In genomic region chr16:21274012-21274528, GRCm38 (mm10) we compare ENCODE assay signal across 10 mouse cellular contexts.
DNase-seq lines count a peak whose midpoint lies in the region; ATAC-seq and TF ChIP-seq lines count a peak whose summit lies in the region.
"Had no signal": no experiment of that assay in that cellular context is flagged by ENCODE, and none has a peak within 500 bp of the region (broad histone marks: within the 10 kb centered on the region; RNA-seq: fewer than 3 reads in every experiment).

No protein-coding gene starts in this region.

- H3K36me3 ChIP-seq in lung, embryonic 16.5 days (ENCODE audit: control insufficient read depth, insufficient read depth, low read length): no peaks in the 10 kb centered on the region
- no peaks in the 10 kb centered on the region for H3K36me3 ChIP-seq in forebrain, postnatal 0 days (ENCODE audit: insufficient read depth)
- peaks cover 3% of the 10 kb centered on the region; the same call in 1 of the 2 replicates for H3K36me3 ChIP-seq in limb, embryonic 10.5 days
- H3K36me3 ChIP-seq in stomach, embryonic 16.5 days (ENCODE audit: control insufficient read depth, insufficient read depth, low read length): no peaks in the 10 kb centered on the region

- TF ChIP-seq CTCF in forebrain, postnatal 0 days (IDR thresholded peaks at IDR 0.05; ENCODE audit: low read depth): no peak
- no peak for TF ChIP-seq CTCF in left cerebral cortex, adult 2 months (IDR thresholded peaks at IDR 0.05)

- H3K4me1 ChIP-seq in lung, embryonic 16.5 days (replicated peaks; ENCODE audit: control insufficient read depth, insufficient read depth, low read length): peaks cover 30% of the 10 kb centered on the region
- H3K4me1 ChIP-seq in forebrain, postnatal 0 days (ENCODE audit: insufficient read depth): peaks cover 5% of the 10 kb centered on the region; the same call in 1 of the 2 replicates
- peaks cover 64% of the 10 kb centered on the region for H3K4me1 ChIP-seq in limb, embryonic 10.5 days
- peaks cover 28% of the 10 kb centered on the region for H3K4me1 ChIP-seq in stomach, embryonic 16.5 days (ENCODE audit: control insufficient read depth, insufficient read depth, low read length)

- H3K9ac ChIP-seq in lung, embryonic 16.5 days (ENCODE audit: low read length): peak overlapping the region; percentile 22; the same call in 1 of the 2 replicates
- no peak overlapping the region for H3K9ac ChIP-seq in forebrain, postnatal 0 days
- 0 out of 2 replicates have a peak overlapping the region, but pooled peaks have one; percentile 17 for H3K9ac ChIP-seq in stomach, embryonic 16.5 days (ENCODE audit: low read length)

- no peak for DNase-seq in lung, postnatal 25 days (ENCODE audit: low spot score)
- DNase-seq in forebrain, postnatal 0 days: peak; percentile 39
- DNase-seq in limb, embryonic 10.5 days (ENCODE audit: low spot score): peak; percentile 65
- DNase-seq in thymus, adult 18-20 months: no peak
- no peak for DNase-seq in left cerebral cortex, adult 2 months (ENCODE audit: extremely low spot score in 1 of 2, low spot score in 2 of 2)
- no peak for DNase-seq in B cell, adult 2 months
- DNase-seq: cerebellum, adult 18-20 months had no signal

- intact Hi-C loops in left cerebral cortex, adult 2 months (cut with DNase I): no loop called here

- H3K9me3 ChIP-seq in lung, embryonic 16.5 days (ENCODE audit: control insufficient read depth, low read length): 0 out of 2 replicates have a peak, but pooled peaks cover 2% of the 10 kb centered on the region
- H3K9me3 ChIP-seq in forebrain, postnatal 0 days (ENCODE audit: low read length): no peaks in the 10 kb centered on the region
- peaks cover 2% of the 10 kb centered on the region; the same call in 1 of the 2 replicates for H3K9me3 ChIP-seq in limb, embryonic 10.5 days (replicated peaks)
- H3K9me3 ChIP-seq in stomach, embryonic 16.5 days (replicated peaks; ENCODE audit: control insufficient read depth, low read length): no peaks in the 10 kb centered on the region

- ATAC-seq in lung, embryonic 16.5 days (ENCODE audit: low read depth): peak; percentile 64
- peak; percentile 89 for ATAC-seq in forebrain, postnatal 0 days
- peak; percentile 53; the same call in 1 of the 2 replicates for ATAC-seq in stomach, embryonic 16.5 days (ENCODE audit: insufficient read depth, low FRiP score)

- no peak overlapping the region for H3K4me3 ChIP-seq in lung, embryonic 16.5 days (ENCODE audit: low read length)
- no peak overlapping the region for H3K4me3 ChIP-seq in forebrain, postnatal 0 days (ENCODE audit: low read depth, low read length)
- H3K4me3 ChIP-seq in limb, embryonic 10.5 days: 0 out of 2 replicates have a peak overlapping the region, but pooled peaks have one; percentile 2
- H3K4me3 ChIP-seq in stomach, embryonic 16.5 days (replicated peaks; ENCODE audit: low read length): no peak overlapping the region
- no peak overlapping the region for H3K4me3 ChIP-seq in left cerebral cortex, adult 2 months
- H3K4me3 ChIP-seq: megakaryocyte, embryonic 14.5 days had no signal

- H3K27ac ChIP-seq in lung, embryonic 16.5 days (ENCODE audit: low read length): peak overlapping the region; percentile 58
- no peak overlapping the region for H3K27ac ChIP-seq in forebrain, postnatal 0 days (ENCODE audit: low read depth, low read length)
- H3K27ac ChIP-seq in limb, embryonic 10.5 days: peak overlapping the region; percentile 87
- H3K27ac ChIP-seq in stomach, embryonic 16.5 days (ENCODE audit: low read length): peak overlapping the region; percentile 47; the same call in 1 of the 2 replicates
- no peak overlapping the region for H3K27ac ChIP-seq in left cerebral cortex, adult 2 months

- H3K4me2 ChIP-seq in lung, embryonic 16.5 days (ENCODE audit: low read depth, low read length): no peak overlapping the region
- H3K4me2 ChIP-seq in forebrain, postnatal 0 days (ENCODE audit: low read depth): no peak overlapping the region
- H3K4me2 ChIP-seq in stomach, embryonic 16.5 days (ENCODE audit: low read depth, low read length): no peak overlapping the region

- WGBS in lung, embryonic 16.5 days: 0% methylated on average over 2 of the region's 2 CpGs
- WGBS in forebrain, postnatal 0 days: 0% methylated on average over 2 of the region's 2 CpGs
- 8% methylated on average over 2 of the region's 2 CpGs for WGBS in limb, embryonic 10.5 days
- 6% methylated on average over 2 of the region's 2 CpGs for WGBS in stomach, embryonic 16.5 days

- no peaks in the 10 kb centered on the region for H3K27me3 ChIP-seq in lung, embryonic 16.5 days (ENCODE audit: control insufficient read depth, insufficient read depth, low read depth, low read length)
- no peaks in the 10 kb centered on the region for H3K27me3 ChIP-seq in forebrain, postnatal 0 days (ENCODE audit: insufficient read depth, low read length)
- no peaks in the 10 kb centered on the region for H3K27me3 ChIP-seq in limb, embryonic 10.5 days (ENCODE audit: low read depth, poor library complexity, severe bottlenecking)
- H3K27me3 ChIP-seq in stomach, embryonic 16.5 days (ENCODE audit: control insufficient read depth, insufficient read depth, low read length): no peaks in the 10 kb centered on the region

Comparison
In these comparisons a context has a peak if more than half of its experiments do, and no peak if none do; other contexts are left out.
1. H3K27ac ChIP-seq: peak in lung, embryonic 16.5 days (single experiment), limb, embryonic 10.5 days (single experiment) and stomach, embryonic 16.5 days (single experiment); none in forebrain, postnatal 0 days (single experiment) and left cerebral cortex, adult 2 months (single experiment).
2. DNase-seq: peak in forebrain, postnatal 0 days (single experiment) and limb, embryonic 10.5 days (single experiment); none in lung, postnatal 25 days (single experiment), thymus, adult 18-20 months (0 of 2), left cerebral cortex, adult 2 months (0 of 2) and B cell, adult 2 months (0 of 2).
3. Peak in every context shown above with its lines, with median percentiles within 50 percentile points of each other: ATAC-seq.